Mouse (Mus musculus) lung, adult 2 months (tissue): ENCODE measurements around the gene Spdl1.

Experiments
- CTCF ChIP-seq: fragments of 200-500 bp; IDR thresholded peaks from 2 replicates; pipeline ENCODE4 v1.5.1; 2011; ENCODE audit warnings: mild to moderate bottlenecking, low read length, control low read depth; ENCODE audit not compliant: insufficient read depth
- POLR2A ChIP-seq: fragments of 200-500 bp; IDR thresholded peaks from 2 replicates; pipeline ENCODE4 v1.6.1; 2011; ENCODE audit warnings: low read depth, mild to moderate bottlenecking, control low read depth, low read length, borderline replicate concordance; ENCODE audit errors: extremely low read depth

- no peak for TF ChIP-seq CTCF
- TF ChIP-seq POLR2A, result no peak
Measured at GRCm38 (mm10) chr11:34871991-34872390, 38.5 kb upstream of the Spdl1 start.
